Mouse (Mus musculus) fat pad, adult 2 months (tissue): ENCODE data around the gene Mrgprh.

Experiments
- DNase-seq: peaks from one replicate; pipeline ENCODE4 v3.0.0-alpha.2; 2011; ENCODE audit warnings: low read depth, low spot score; ENCODE audit errors: extremely low read depth

Mrgprh gene

DNA sequence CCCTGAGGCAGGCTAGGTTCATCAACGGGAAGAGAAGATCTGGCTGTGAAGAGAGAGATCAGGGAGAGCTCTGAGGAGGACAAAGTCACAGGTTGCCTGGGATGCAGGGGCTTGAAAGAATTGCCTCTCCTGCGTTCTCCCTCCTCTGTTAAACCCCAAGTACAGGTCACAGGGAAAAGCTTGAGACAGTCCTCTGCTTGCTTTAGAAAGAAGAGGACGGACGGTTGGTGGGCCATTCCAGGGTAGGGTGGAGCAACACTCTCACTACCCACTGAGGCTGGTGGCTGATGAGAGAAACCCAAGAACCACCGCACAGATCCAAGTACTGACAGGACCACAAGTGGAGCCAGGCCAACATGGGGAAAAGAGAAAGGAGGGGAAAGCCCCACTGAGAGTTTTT lies at the start of gene Mrgprh:
Gene Mrgprh (plus strand): TSS at position 301 of the 400 bp plus-strand sequence.
- DNase-seq = no peak

- DNase-seq = no peak
These were observed 45.5 kb upstream of the Mrgprh start for GRCm38 (mm10) chr17:12830351-12830750.

DNA sequence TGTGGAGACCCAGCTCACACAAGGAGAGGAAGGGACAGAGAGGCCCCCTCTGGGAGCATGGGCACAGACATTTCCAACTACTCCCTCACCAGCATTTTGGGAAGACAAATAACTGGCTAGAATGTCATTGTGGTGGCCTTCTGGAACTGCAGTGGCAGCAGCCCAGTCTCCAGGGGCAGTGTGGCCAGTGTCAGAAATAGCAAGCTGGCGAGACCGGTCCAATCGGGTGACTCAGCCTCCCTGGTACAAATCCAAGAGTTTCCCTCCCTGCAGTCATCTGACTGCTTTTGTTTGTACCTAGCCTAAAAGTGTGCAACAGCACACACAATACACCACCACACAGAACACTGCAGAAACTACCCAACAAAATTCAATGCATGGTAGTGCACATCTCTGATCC lies 43.6 kb upstream of the Mrgprh start:
- DNase-seq = no peak

DNA sequence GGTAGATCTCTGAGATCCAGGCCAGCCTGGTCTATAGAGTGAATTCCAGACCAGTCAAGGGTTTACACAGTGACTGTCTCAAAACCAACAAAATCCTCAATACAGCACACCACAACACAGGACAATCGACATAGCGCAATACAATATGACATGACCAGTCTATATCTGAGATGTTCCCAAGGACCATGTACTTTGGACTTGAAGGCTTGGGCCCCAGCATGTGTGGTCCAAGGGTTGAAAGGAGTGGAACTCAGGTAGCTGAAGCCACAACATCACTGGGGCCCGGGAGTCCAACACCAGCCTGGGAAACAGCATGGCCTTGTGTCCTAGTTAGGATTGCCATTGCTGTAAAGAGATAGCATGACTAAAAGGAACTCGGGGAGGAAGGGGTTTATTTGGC lies 43.2 kb upstream of the Mrgprh start:
- DNase-seq = no peak

DNA sequence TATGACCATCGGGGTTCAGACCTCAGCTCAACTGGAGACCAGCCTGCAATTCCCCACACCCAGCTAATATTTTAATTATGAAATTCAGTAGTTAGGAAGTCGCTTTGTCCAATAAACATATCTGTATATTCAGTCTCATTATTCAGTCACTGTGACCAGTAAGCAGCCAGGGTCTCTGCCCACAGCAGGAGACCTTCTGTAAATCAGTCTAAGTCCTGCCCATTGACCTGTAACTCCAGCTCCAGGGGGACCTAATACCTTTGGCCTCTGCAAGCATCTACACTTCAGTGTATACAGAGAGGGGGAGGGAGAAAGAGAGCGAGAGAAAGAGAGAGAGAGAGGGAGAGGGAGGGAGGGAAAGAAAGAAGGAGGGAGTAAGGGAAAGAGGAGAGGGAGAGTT lies 41.5 kb upstream of the Mrgprh start:
- no peak for DNase-seq

GRCm38 (mm10) chr17:12834826-12835225 lies 41.0 kb upstream of the Mrgprh start:
- DNase-seq = no peak

GRCm38 (mm10) chr17:12835738-12836137 lies 40.1 kb upstream of the Mrgprh start:
- DNase-seq = no peak

DNA sequence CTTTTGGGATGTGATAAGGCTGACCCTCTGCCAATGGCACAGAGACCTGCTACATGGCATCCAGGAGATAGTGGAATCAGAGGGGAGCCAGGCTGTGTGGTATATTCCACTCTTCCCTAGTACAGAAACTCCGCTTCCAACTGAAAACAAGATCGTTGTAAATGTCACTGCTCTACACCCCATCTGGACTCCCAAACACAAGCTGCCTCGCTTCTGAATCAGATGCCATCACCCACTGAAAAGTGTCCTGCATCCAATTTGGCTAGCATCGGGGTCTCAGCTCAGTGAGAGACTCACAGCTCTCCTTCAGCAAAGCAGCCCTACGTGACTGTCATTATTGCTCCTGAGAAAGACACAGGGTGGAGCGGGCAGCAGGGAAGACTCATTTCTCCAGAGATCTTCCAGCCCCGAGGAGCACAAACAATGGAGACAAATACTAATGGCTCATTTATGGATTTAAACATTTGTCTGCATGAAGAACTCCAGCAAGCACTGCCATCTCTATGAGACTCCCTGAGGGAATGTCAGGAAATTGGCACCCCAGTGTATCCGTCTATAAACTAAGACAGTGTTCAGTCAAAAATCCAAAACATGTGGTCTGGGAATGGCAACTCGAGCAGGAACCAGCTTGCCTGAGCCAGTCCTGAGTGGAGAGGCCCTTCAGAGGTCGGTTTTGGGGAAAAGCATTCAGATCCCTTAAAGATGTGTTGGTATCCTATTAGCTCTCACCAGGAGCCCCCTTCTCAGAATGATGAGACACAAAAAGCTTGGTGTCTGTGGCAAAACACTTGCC lies 36.2 kb upstream of the Mrgprh start:
- DNase-seq = no peak

DNA sequence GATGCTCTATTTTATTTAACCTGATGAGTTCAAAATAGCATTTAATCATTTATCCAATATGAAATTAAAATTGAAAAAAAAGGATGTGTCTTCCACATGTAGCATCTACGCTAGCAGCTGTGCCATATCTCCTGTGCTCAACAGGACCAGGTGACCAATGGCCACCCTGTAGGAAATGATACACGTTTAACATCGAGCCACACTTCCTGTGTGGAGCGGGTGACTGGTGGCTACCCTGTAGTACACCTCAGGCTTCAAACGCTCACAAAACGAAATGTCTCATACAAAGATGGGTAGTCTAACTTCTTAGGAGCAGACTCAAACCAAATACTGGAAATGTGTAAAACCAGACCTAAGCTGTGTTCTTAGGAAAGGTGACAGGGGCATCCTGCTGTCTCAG lies 32.0 kb upstream of the Mrgprh start:
- no peak for DNase-seq

- no peak for DNase-seq
These were observed 31.3 kb upstream of the Mrgprh start for GRCm38 (mm10) chr17:12844540-12844939.

- no peak for DNase-seq
These were observed 30.0 kb upstream of the Mrgprh start for GRCm38 (mm10) chr17:12845862-12846261.

DNA sequence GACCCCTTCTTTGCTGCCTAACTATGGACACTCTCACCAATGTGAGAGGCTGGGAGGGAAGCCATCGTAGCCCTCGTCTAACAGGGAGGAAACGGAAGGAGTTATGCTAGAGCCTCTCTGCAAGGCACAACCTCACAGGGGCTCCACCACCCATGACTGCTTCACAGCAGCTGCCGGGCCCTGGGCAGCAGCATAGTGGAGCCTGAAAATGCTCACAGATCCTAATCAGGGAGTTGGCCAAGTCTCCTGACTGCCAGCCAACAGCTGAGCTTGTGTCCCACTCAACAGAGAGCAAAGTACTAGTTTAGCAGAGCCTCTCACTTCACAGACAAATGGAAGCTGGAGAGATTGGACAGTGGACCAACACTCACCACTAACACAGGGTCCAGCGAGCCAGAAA lies 29.4 kb upstream of the Mrgprh start:
- no peak for DNase-seq

DNA sequence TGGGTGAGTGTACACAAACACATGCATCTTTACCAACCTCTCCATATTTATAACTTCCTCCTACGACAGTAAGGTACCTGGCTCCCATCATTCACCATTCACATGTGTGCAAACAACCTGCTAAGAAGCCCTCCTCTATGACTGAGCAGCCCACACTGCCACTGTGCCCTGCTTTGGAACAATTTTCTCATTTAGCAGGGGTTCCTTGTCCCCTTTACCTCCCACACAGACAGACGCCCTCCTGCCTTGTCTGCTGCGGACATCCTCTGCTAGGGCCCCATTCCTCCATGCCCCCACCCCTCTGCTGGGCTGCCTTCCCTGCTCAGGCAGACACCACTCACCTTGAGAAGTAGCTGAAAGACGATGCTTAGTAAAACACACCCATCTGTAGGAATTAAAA lies 28.1 kb upstream of the Mrgprh start:
- no peak for DNase-seq

- DNase-seq = no peak
These were observed 26.0 kb upstream of the Mrgprh start for GRCm38 (mm10) chr17:12849778-12850382.

DNA sequence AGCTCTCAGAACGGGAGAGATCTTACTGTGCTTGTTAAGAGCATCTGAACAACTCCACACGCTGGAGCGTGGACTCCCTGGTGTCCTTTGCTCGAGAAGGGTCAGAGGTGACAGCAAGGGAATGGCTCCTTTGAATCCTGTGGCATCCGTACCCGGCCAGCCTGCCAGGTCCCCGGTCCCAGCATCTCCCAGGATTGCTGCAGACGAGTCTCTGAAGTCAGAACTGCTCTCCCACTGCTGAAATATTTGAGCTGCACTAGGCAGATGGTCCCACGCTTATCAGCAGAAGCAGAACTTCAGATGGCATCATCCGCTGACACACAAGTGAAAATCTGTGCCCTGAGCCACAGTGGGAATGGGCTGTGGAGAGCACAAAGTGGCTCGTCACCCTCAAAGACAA lies 24.1 kb upstream of the Mrgprh start:
- DNase-seq = no peak

- DNase-seq = no peak
These were observed 22.0 kb upstream of the Mrgprh start for GRCm38 (mm10) chr17:12853821-12854220.

DNA sequence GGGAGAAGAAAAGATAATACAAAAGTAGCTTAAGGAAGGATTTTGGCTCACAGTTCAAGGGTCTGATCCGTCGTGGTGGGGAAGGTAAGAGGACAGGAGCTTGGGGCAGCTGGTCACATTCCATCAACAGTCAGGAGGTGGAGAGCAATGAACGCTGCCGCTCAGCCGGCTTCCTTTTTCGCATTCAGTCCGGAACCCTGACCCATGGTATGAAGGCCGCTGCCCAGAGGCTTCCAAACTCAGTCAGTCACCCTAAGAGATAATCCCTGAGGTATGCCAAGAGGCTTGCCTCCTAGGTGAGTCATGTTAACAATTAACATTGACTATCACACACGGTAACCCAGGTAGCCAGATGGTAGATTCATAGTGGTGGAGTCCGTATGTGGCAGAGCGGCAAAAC lies 21.4 kb upstream of the Mrgprh start:
- no peak for DNase-seq

DNA sequence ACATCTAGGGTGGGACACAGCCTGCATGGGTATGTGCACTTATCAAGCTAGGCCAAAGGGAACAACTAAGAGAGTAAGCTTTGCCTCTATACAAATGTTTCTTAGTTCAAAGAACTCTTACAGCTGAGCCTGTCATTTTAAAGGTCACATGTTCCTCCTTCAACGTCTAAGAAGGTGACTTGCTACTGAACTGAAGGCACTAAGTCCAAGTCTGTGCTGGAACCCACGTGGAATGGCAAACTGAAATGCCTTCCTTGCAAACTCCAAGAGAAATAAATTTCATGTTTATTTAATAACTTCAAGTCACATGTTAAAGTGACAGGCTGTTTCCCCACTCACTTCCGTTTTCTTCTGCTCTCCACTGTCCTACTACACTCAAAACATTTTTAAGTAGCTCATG lies 18.4 kb upstream of the Mrgprh start:
- DNase-seq = no peak

- no peak for DNase-seq
These were observed 17.8 kb upstream of the Mrgprh start for GRCm38 (mm10) chr17:12858072-12858471.

- DNase-seq = no peak
These were observed 16.8 kb upstream of the Mrgprh start for GRCm38 (mm10) chr17:12859006-12859520.

- no peak for DNase-seq
These were observed 11.7 kb upstream of the Mrgprh start for GRCm38 (mm10) chr17:12864111-12864510.

- no peak for DNase-seq
These were observed 10.4 kb upstream of the Mrgprh start for GRCm38 (mm10) chr17:12865407-12865806.

DNA sequence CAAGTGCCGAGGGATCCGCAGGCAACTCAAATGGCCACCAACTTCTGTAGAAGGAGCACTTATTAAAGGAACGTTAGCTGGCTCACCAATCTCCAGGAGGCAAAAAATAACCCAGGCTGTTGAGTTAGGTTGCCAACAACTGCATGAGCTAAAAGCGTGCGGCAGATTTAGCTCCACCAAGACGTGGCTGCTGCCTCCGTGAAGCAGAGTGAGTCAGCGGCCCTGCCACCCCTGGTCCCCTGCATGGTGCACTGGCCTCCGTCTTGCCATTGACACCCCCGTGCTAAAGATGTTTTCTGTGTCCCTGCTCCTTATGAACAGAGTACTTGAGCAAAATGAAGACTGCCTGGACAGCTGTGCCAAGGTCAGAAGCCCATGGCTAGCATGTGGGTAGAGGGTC lies 9.0 kb upstream of the Mrgprh start:
- DNase-seq = no peak
